Comparison of ENCODE assay signal across 9 mouse cellular contexts in genomic region chr1:91098887-91099286, GRCm38 (mm10). TPM values are rescaled to one million over a fixed set of nuclear protein-coding genes. Genes with fewer than 3 reads are reported as not detected.
DNase-seq lines count a peak whose midpoint lies in the region; ATAC-seq and TF ChIP-seq lines count a peak whose summit lies in the region.
"Had no signal": no experiment of that assay in that cellular context is flagged by ENCODE, and none has a peak within 500 bp of the region (broad histone marks: within the 10 kb centered on the region; RNA-seq: fewer than 3 reads in every experiment).

No protein-coding gene starts in this region.

- no peak overlapping the region for H3K9ac ChIP-seq in hindbrain, embryonic 15.5 days
- H3K9ac ChIP-seq: limb, embryonic 15.5 days had no signal

- ATAC-seq in hindbrain, embryonic 15.5 days (ENCODE audit: low FRiP score, low read depth), result peak; percentile 45; the same call in 1 of the 2 replicates

- H3K27ac ChIP-seq in gastrocnemius, adult 2 months, result peak overlapping the region; percentile 61
- H3K27ac ChIP-seq in hindbrain, embryonic 15.5 days (replicated peaks), result no peak overlapping the region
- H3K27ac ChIP-seq: limb, embryonic 15.5 days had no signal

- H3K36me3 ChIP-seq in hindbrain, embryonic 15.5 days, result no peaks in the 10 kb centered on the region

- no peak for TF ChIP-seq CTCF in gastrocnemius, adult 2 months (IDR thresholded peaks at IDR 0.05)

- no peak overlapping the region for H3K4me2 ChIP-seq in hindbrain, embryonic 15.5 days
- H3K4me2 ChIP-seq: limb, embryonic 15.5 days had no signal

- WGBS in hindbrain, embryonic 15.5 days, result 9% methylated on average over 6 of the region's 6 CpGs

- H3K27me3 ChIP-seq in hindbrain, embryonic 15.5 days, result no peaks in the 10 kb centered on the region
- H3K27me3 ChIP-seq: limb, embryonic 15.5 days had no signal

- DNase-seq in MN1 (ENCODE audit: low spot score), result peak; percentile 14
- peak; percentile 27 to 60 for DNase-seq in cerebellum, adult 18-20 months
- DNase-seq in gastrocnemius, adult 2 months, result peak; percentile 81
- peak; percentile 52 to 83 for DNase-seq in layer of hippocampus, postnatal 25 days (ENCODE audit: extremely low spot score in 1 of 2, low spot score in 1 of 2)
- peak; percentile 75 to 85 for DNase-seq in lung, postnatal 4 days
- peak; percentile 28 to 30 for DNase-seq in right cerebral cortex, postnatal 36 days (ENCODE audit: low spot score in 2 of 2)
- peak; percentile 65 to 77 for DNase-seq in urinary bladder, postnatal 4 days (ENCODE audit: low spot score in 2 of 2)

- no peaks in the 10 kb centered on the region for H3K9me3 ChIP-seq in hindbrain, embryonic 15.5 days
- H3K9me3 ChIP-seq: limb, embryonic 15.5 days had no signal

- intact Hi-C loops in gastrocnemius, adult 2 months (cut with DNase I), result loop anchor here (1.0 kb wide), 2 partner anchors 61 to 126 kb away; no protein-coding TSS in a partner anchor

- H3K4me3 ChIP-seq in gastrocnemius, adult 2 months, result no peak overlapping the region
- no peak overlapping the region for H3K4me3 ChIP-seq in hindbrain, embryonic 15.5 days
- H3K4me3 ChIP-seq: limb, embryonic 15.5 days had no signal

- no peaks in the 10 kb centered on the region for H3K4me1 ChIP-seq in hindbrain, embryonic 15.5 days (replicated peaks)

RNA-seq across cellular contexts. Expression of gene Rbm44, which starts 46.0 kb away (rescaled TPM):
- not detected for total RNA-seq in gastrocnemius, adult 2 months (2021)
- 0.16 and 0.76 TPM in 2 replicates for polyA plus RNA-seq in hindbrain, embryonic 15.5 days (2015; fragmentation: Nextera tagmentation; extraction: Ambion mirVana)
- not detected for total RNA-seq in layer of hippocampus, postnatal 25 days (2021)

Comparison
In these comparisons a context has a peak if more than half of its experiments do, and no peak if none do; other contexts are left out.
1. DNase-seq: peak in every context shown above with its lines; median percentile 81 in gastrocnemius, adult 2 months; 80 in lung, postnatal 4 days; 71 in urinary bladder, postnatal 4 days; 68 in layer of hippocampus, postnatal 25 days; 44 in cerebellum, adult 18-20 months; 29 in right cerebral cortex, postnatal 36 days; 14 in MN1.